Mouse (Mus musculus) thymus, adult 2 months (tissue): Measurements from ENCODE around the gene Itpkb.

ENCODE experiments used
- CTCF ChIP-seq: fragments of 200-500 bp; IDR thresholded peaks from 2 replicates; pipeline ENCODE4 v1.5.1; 2012; ENCODE audit warnings: mild to moderate bottlenecking, control low read depth, low read length, moderate library complexity, borderline replicate concordance; ENCODE audit not compliant: control insufficient read depth, poor library complexity, insufficient read depth; ENCODE audit errors: extremely low read depth
- POLR2A ChIP-seq: fragments of 200-500 bp; IDR thresholded peaks from 2 replicates; pipeline ENCODE4 v1.6.1; 2012; ENCODE audit warnings: mild to moderate bottlenecking, low read length, control low read depth, moderate library complexity; ENCODE audit not compliant: control insufficient read depth, poor library complexity, insufficient read depth; ENCODE audit errors: extremely low read depth

- TF ChIP-seq POLR2A (no peak), CTCF (no peak)
These were observed 15.2 kb upstream of the Itpkb start for GRCm38 (mm10) chr1:180315127-180315526.
